17 mouse cellular contexts compared by ENCODE assay signal in genomic region chr13:4013811-4014210, GRCm38 (mm10). TPM values are rescaled to one million over a fixed set of nuclear protein-coding genes. Genes with fewer than 3 reads are reported as not detected.
DNase-seq lines count a peak whose midpoint lies in the region; ATAC-seq and TF ChIP-seq lines count a peak whose summit lies in the region.
"Had no signal": no experiment of that assay in that cellular context is flagged by ENCODE, and none has a peak within 500 bp of the region (broad histone marks: within the 10 kb centered on the region; RNA-seq: fewer than 3 reads in every experiment).

No protein-coding gene starts in this region.

- no peaks in the 10 kb centered on the region; the same call in 1 of the 2 replicates for H3K4me1 ChIP-seq in kidney, adult 2 months (ENCODE audit: control insufficient read depth, insufficient read depth, low read length)
- no peaks in the 10 kb centered on the region for H3K4me1 ChIP-seq in midbrain, postnatal 0 days (ENCODE audit: insufficient read depth, low read length)
- H3K4me1 ChIP-seq in midbrain, embryonic 13.5 days (replicated peaks): no peaks in the 10 kb centered on the region
- H3K4me1 ChIP-seq: limb, embryonic 12.5 days had no signal

- H3K4me3 ChIP-seq in kidney, adult 2 months (ENCODE audit: insufficient read depth, low read depth, low read length): no peak overlapping the region
- no peak overlapping the region for H3K4me3 ChIP-seq in midbrain, postnatal 0 days (ENCODE audit: low read depth, low read length)
- H3K4me3 ChIP-seq in midbrain, embryonic 13.5 days (replicated peaks): no peak overlapping the region
- H3K4me3 ChIP-seq: limb, embryonic 12.5 days had no signal

- H3K36me3 ChIP-seq in kidney, adult 2 months (ENCODE audit: control insufficient read depth, insufficient read depth, low read length): no peaks in the 10 kb centered on the region
- no peaks in the 10 kb centered on the region for H3K36me3 ChIP-seq in midbrain, postnatal 0 days (ENCODE audit: insufficient read depth, low read length)
- no peaks in the 10 kb centered on the region for H3K36me3 ChIP-seq in midbrain, embryonic 13.5 days
- H3K36me3 ChIP-seq: limb, embryonic 12.5 days had no signal

- DNase-seq in embryo, embryonic 10.5 days (ENCODE audit: low spot score): peak; percentile 3
- DNase-seq in embryo, embryonic 10 days (ENCODE audit: low spot score): no peak
- no peak for DNase-seq in kidney, adult 2 months
- no peak for DNase-seq in kidney, adult 8-10 months
- peak; percentile 44 for DNase-seq in midbrain, postnatal 0 days (ENCODE audit: low spot score)
- peak; percentile 8 for DNase-seq in telencephalon, adult 2 months (ENCODE audit: low read depth, low spot score)
- no peak for DNase-seq in adrenal gland, postnatal 36 days
- DNase-seq: adrenal gland, postnatal 25 days; cerebellum, postnatal 36 days; heart, adult 11 months; kidney, postnatal 14 days; lung, postnatal 10 days; right cerebral cortex, postnatal 4 days; thymus, postnatal 14 days had no signal

- no peaks in the 10 kb centered on the region for H3K27me3 ChIP-seq in kidney, adult 2 months (replicated peaks; ENCODE audit: control insufficient read depth, insufficient read depth, low read length)
- no peaks in the 10 kb centered on the region for H3K27me3 ChIP-seq in midbrain, postnatal 0 days (ENCODE audit: insufficient read depth, low read length)
- H3K27me3 ChIP-seq in midbrain, embryonic 13.5 days: no peaks in the 10 kb centered on the region
- H3K27me3 ChIP-seq: limb, embryonic 12.5 days had no signal

- TF ChIP-seq CTCF in kidney, adult 2 months (conservative IDR thresholded peaks at IDR 0.05; ENCODE audit: insufficient read depth, insufficient read length, low read depth, low read length): peak; percentile 9; the same call in 1 of the 2 replicates
- peak; percentile 68 for TF ChIP-seq CTCF in midbrain, postnatal 0 days (IDR thresholded peaks at IDR 0.05)

- no peaks in the 10 kb centered on the region for H3K9me3 ChIP-seq in midbrain, postnatal 0 days (ENCODE audit: low read length)
- no peaks in the 10 kb centered on the region for H3K9me3 ChIP-seq in midbrain, embryonic 13.5 days
- H3K9me3 ChIP-seq: limb, embryonic 12.5 days had no signal

- ATAC-seq in midbrain, postnatal 0 days (ENCODE audit: low FRiP score): no peak
- no peak for ATAC-seq in midbrain, embryonic 13.5 days

- H3K4me2 ChIP-seq in midbrain, postnatal 0 days (ENCODE audit: low read depth, low read length, poor library complexity, severe bottlenecking): no peak overlapping the region
- H3K4me2 ChIP-seq in midbrain, embryonic 13.5 days (replicated peaks): no peak overlapping the region
- H3K4me2 ChIP-seq: limb, embryonic 12.5 days had no signal

- no peak overlapping the region for H3K9ac ChIP-seq in midbrain, postnatal 0 days (replicated peaks; ENCODE audit: low read length, poor library complexity, severe bottlenecking)
- H3K9ac ChIP-seq in midbrain, embryonic 13.5 days (replicated peaks): no peak overlapping the region
- H3K9ac ChIP-seq: limb, embryonic 12.5 days had no signal

- TF ChIP-seq POLR2A in kidney, adult 2 months (IDR thresholded peaks at IDR 0.05; ENCODE audit: low read depth, low read length): no peak

- H3K27ac ChIP-seq in kidney, adult 2 months (ENCODE audit: insufficient read depth, low read depth, low read length): no peak overlapping the region
- no peak overlapping the region for H3K27ac ChIP-seq in midbrain, postnatal 0 days (ENCODE audit: low read depth, low read length)
- no peak overlapping the region for H3K27ac ChIP-seq in midbrain, embryonic 13.5 days
- H3K27ac ChIP-seq: limb, embryonic 12.5 days had no signal

RNA-seq across cellular contexts. Expression of gene Akr1c14, which starts 35.0 kb away (rescaled TPM):
- 11.4 and 14.1 TPM in 2 replicates for polyA plus RNA-seq in kidney, adult 2 months (2012; rRNA removed)
- total RNA-seq in midbrain, postnatal 0 days (2014; rRNA removed): 0.66 and 1.5 TPM in 2 replicates
- 1.1 and 1.2 TPM in 2 replicates for polyA plus RNA-seq in midbrain, postnatal 0 days (2015; fragmentation: Nextera tagmentation; extraction: Ambion mirVana)
- 0.24 and 0.39 TPM in 2 replicates for polyA plus RNA-seq in midbrain, embryonic 13.5 days (2015; fragmentation: Nextera tagmentation; extraction: Ambion mirVana)
- under 1 TPM; 0.89 TPM for total RNA-seq in adrenal gland, postnatal 36 days (2021)
- total RNA-seq: megakaryocyte-erythroid progenitor cell, adult 5-6 weeks had no signal

Comparison
In these comparisons a context has a peak if more than half of its experiments do, and no peak if none do; other contexts are left out.
1. DNase-seq: peak in embryo, embryonic 10.5 days (single experiment), midbrain, postnatal 0 days (single experiment) and telencephalon, adult 2 months (single experiment); none in embryo, embryonic 10 days (single experiment), kidney, adult 2 months (single experiment), kidney, adult 8-10 months (0 of 2) and adrenal gland, postnatal 36 days (0 of 2).